Mouse (Mus musculus) CH12.LX (cell line): ENCODE results near the gene Snai1. TPM values are rescaled to one million over a fixed set of nuclear protein-coding genes. Genes with fewer than 3 reads are reported as not detected.
A peak's percentile ranks its signal among the peaks of the same experiment; 100 is the strongest.

Experiments used
- DNase-seq: peaks from one replicate; pipeline ENCODE4 v3.0.0-alpha.2; 2013; ENCODE audit errors: extremely low read depth
- H3K27ac ChIP-seq: 2 replicates; pipeline ENCODE4 v1.5.1; 2012; ENCODE audit warnings: low read depth, mild to moderate bottlenecking, control low read depth, moderate library complexity; ENCODE audit not compliant: insufficient read depth
- H3K27me3 ChIP-seq: replicated peaks from 2 replicates; pipeline ENCODE3; 2012; ENCODE audit warnings: inconsistent platforms
- H3K36me3 ChIP-seq, 2 experiments: replicated peaks in 1 of 2; 2 replicates each; pipeline versions ENCODE3 to v1.6.1; 2012; ENCODE audit warnings: inconsistent platforms in 1 of 2, low read length in 1 of 2, mild to moderate bottlenecking in 1 of 2, mixed read lengths in 1 of 2, moderate library complexity in 1 of 2; ENCODE audit not compliant: control insufficient read depth in 1 of 2, insufficient read depth in 1 of 2
- H3K4me1 ChIP-seq, 2 experiments: 2 replicates each; pipeline ENCODE4 v1.6.1; 2012; ENCODE audit warnings: inconsistent platforms in 1 of 2, moderate library complexity in 1 of 2; ENCODE audit not compliant: insufficient read depth in 2 of 2, control insufficient read depth in 1 of 2
- H3K4me2 ChIP-seq: 2 replicates; pipeline ENCODE4 v1.6.1; 2012; ENCODE audit warnings: low read depth, mild to moderate bottlenecking, control low read depth; ENCODE audit not compliant: poor library complexity, insufficient read depth, severe bottlenecking
- H3K4me3 ChIP-seq, 3 experiments: fragments of 150-350 bp in 1 of 3; sonication (generic) in 1 of 3; replicated peaks in 1 of 3; 2 replicates each; pipeline versions ENCODE3 to v1.5.1; 2011 to 2012; ENCODE audit warnings: low read depth in 2 of 3, low read length in 2 of 3, mild to moderate bottlenecking in 2 of 3, moderate library complexity in 2 of 3, control low read depth in 1 of 3, improper control_type of control experiment in 1 of 3, inconsistent platforms in 1 of 3, mixed read lengths in 1 of 3; ENCODE audit not compliant: poor library complexity in 1 of 3
- H3K79me2 ChIP-seq: replicated peaks from 2 replicates; pipeline ENCODE4 v1.6.1; 2012; ENCODE audit warnings: mild to moderate bottlenecking, moderate library complexity; ENCODE audit not compliant: control insufficient read depth, poor library complexity, insufficient read depth, severe bottlenecking; ENCODE audit errors: extremely low read depth
- H3K9ac ChIP-seq: 2 replicates; pipeline ENCODE4 v1.6.1; 2012; ENCODE audit warnings: low read depth, mild to moderate bottlenecking, control low read depth, moderate library complexity; ENCODE audit not compliant: insufficient read depth
- H3K9me3 ChIP-seq: replicated peaks from 2 replicates; pipeline ENCODE3; 2012; ENCODE audit warnings: low read length, inconsistent platforms, mixed read lengths
- BHLHE40 ChIP-seq: IDR thresholded peaks from 2 replicates; pipeline ENCODE4 v1.6.1; 2011; ENCODE audit warnings: mild to moderate bottlenecking, low read depth, low read length, improper control_type of control experiment
- CHD1 ChIP-seq: IDR thresholded peaks from 2 replicates; pipeline ENCODE4 v1.6.1; 2012; ENCODE audit warnings: low read depth, low read length, improper control_type of control experiment, inconsistent platforms
- CTCF ChIP-seq, 2 experiments: IDR thresholded peaks in 1 of 2; conservative IDR thresholded peaks in 1 of 2; 2 replicates each; pipeline ENCODE4 v1.5.1; 2011 to 2012; ENCODE audit warnings: low read depth in 2 of 2, low read length in 2 of 2, improper control_type of control experiment in 1 of 2, inconsistent platforms in 1 of 2, mild to moderate bottlenecking in 1 of 2, moderate library complexity in 1 of 2
- EP300 ChIP-seq: IDR thresholded peaks from 2 replicates; pipeline ENCODE4 v1.6.1; 2011; ENCODE audit warnings: low read length, improper control_type of control experiment
- GABPA ChIP-seq: IDR thresholded peaks from 2 replicates; pipeline ENCODE4 v1.6.1; 2012; ENCODE audit warnings: low read depth, low read length, improper control_type of control experiment, inconsistent platforms; ENCODE audit not compliant: insufficient replicate concordance
- HCFC1 ChIP-seq: IDR thresholded peaks from 2 replicates; pipeline ENCODE4 v1.6.1; 2012; ENCODE audit warnings: low read depth, mild to moderate bottlenecking, inconsistent platforms, low read length, improper control_type of control experiment
- JUN ChIP-seq: IDR thresholded peaks from 2 replicates; pipeline ENCODE4 v1.6.1; 2011; ENCODE audit warnings: low read depth, mild to moderate bottlenecking, low read length, improper control_type of control experiment, moderate library complexity; ENCODE audit not compliant: insufficient read depth
- JUND ChIP-seq: conservative IDR thresholded peaks from 2 replicates; pipeline ENCODE4 v1.6.1; 2011; ENCODE audit warnings: low read depth, low read length, improper control_type of control experiment
- KAT2A ChIP-seq: IDR thresholded peaks from 2 replicates; pipeline ENCODE4 v1.6.1; 2012; ENCODE audit warnings: low read length, improper control_type of control experiment, inconsistent platforms; ENCODE audit not compliant: insufficient replicate concordance
- MAFK ChIP-seq: IDR thresholded peaks from 2 replicates; pipeline ENCODE4 v1.6.1; 2011; ENCODE audit warnings: low read length, improper control_type of control experiment; ENCODE audit not compliant: insufficient replicate concordance
- MAZ ChIP-seq: IDR thresholded peaks from 2 replicates; pipeline ENCODE4 v1.6.1; 2012; ENCODE audit warnings: low read depth, mild to moderate bottlenecking, inconsistent platforms, low read length, improper control_type of control experiment, moderate library complexity
- MEF2A ChIP-seq: IDR thresholded peaks from 2 replicates; pipeline ENCODE4 v1.6.1; 2014; ENCODE audit warnings: low read depth, mild to moderate bottlenecking, inconsistent platforms, low read length, improper control_type of control experiment, borderline replicate concordance
- NELFE ChIP-seq: IDR thresholded peaks from 2 replicates; pipeline ENCODE4 v1.6.1; 2011; ENCODE audit warnings: low read depth, low read length, improper control_type of control experiment
- PAX5 ChIP-seq: IDR thresholded peaks from 2 replicates; pipeline ENCODE4 v1.6.1; 2012; ENCODE audit warnings: low read length, inconsistent platforms, mixed read lengths
- POLR2A ChIP-seq: IDR thresholded peaks from 2 replicates; pipeline ENCODE4 v1.6.1; 2011; ENCODE audit warnings: low read depth, mild to moderate bottlenecking, improper control_type of control experiment, low read length
- POLR2AphosphoS2 ChIP-seq: IDR thresholded peaks from 2 replicates; pipeline ENCODE4 v1.6.1; 2011; ENCODE audit warnings: low read depth, low read length, improper control_type of control experiment
- RAD21 ChIP-seq: IDR thresholded peaks from 2 replicates; pipeline ENCODE4 v1.6.1; 2011; ENCODE audit warnings: low read depth, mild to moderate bottlenecking, low read length, improper control_type of control experiment, moderate library complexity
- SIN3A ChIP-seq: IDR thresholded peaks from 2 replicates; pipeline ENCODE4 v1.6.1; 2012; ENCODE audit warnings: low read length, improper control_type of control experiment, inconsistent platforms
- TCF12 ChIP-seq: IDR thresholded peaks from 2 replicates; pipeline ENCODE4 v1.6.1; 2014; ENCODE audit warnings: low read depth, mild to moderate bottlenecking, inconsistent platforms, low read length, improper control_type of control experiment
- USF1 ChIP-seq: IDR thresholded peaks from 2 replicates; pipeline ENCODE4 v1.6.1; 2014; ENCODE audit warnings: low read depth, mild to moderate bottlenecking, inconsistent platforms, low read length, improper control_type of control experiment
- ZC3H11A ChIP-seq: IDR thresholded peaks from 2 replicates; pipeline ENCODE4 v1.6.1; 2012; ENCODE audit warnings: low read depth, mild to moderate bottlenecking, inconsistent platforms, low read length, improper control_type of control experiment
- ZKSCAN1 ChIP-seq: IDR thresholded peaks from 2 replicates; pipeline ENCODE4 v1.6.1; 2012; ENCODE audit warnings: low read depth, inconsistent platforms, low read length, improper control_type of control experiment, borderline replicate concordance
- dilution Hi-C: fragments of 300-500 bp; cut with MboI; formaldehyde crosslinking; loops from 2 replicates; pipeline ENCODE4 v1.14.3; 2020; ENCODE audit warnings: low sequenced_read_pairs; ENCODE audit not compliant: extremely low pct_unique_long_range_greater_than_20kb, extremely low pct_ligation_motif_present
- in situ Hi-C: fragments of 300-500 bp; cut with MboI; formaldehyde crosslinking; loops from 3 replicates; pipeline ENCODE4 v1.14.3; 2019; ENCODE audit warnings: low sequenced_read_pairs, low pct_ligation_motif_present, low pct_unique_long_range_greater_than_20kb, mixed read lengths
- polyA plus RNA-seq: library from polyadenylated mRNA; unstranded; fragments of >175 nt; gene quantifications from 2 replicates; pipeline ENCODE4 v1.2.1, GENCODE M21; 2012; ENCODE audit warnings: low read depth; ENCODE audit not compliant: insufficient read length
- total RNA-seq, 2 experiments: library from RNA; depleted of rRNA; stranded (reverse); fragments of 300-350 nt in 1 of 2; fragments of >200 nt in 1 of 2; gene quantifications; 2 replicates each; pipeline ENCODE4 v1.2.3; 2012 to 2014

The Snai1 gene
- total and polyA plus RNA-seq, 3 experiments: 1.6 to 12.6 (median 3.1) TPM

GRCm38 (mm10) chr2:167577186-167577785 is 39.3 kb downstream of the Snai1 start:
- Histone ChIP-seq H3K4me1 (peaks cover 12 to 55% of the 10 kb centered on the region in 2 experiments), H3K4me3 (no peak overlapping the region), H3K27ac (no peak overlapping the region), H3K79me2 (no peaks in the 10 kb centered on the region), H3K9ac (no peak overlapping the region), H3K9me3 (no peaks in the 10 kb centered on the region), H3K4me2 (no peak overlapping the region), H3K36me3 (peaks cover 19 to 65% of the 10 kb centered on the region in 2 experiments), H3K27me3 (no peaks in the 10 kb centered on the region)
- TF ChIP-seq POLR2A (no peak), SIN3A (no peak), TCF12 (no peak), POLR2AphosphoS2 (no peak), HCFC1 (no peak), NELFE (no peak), JUND (no peak), EP300 (no peak), KAT2A (no peak), PAX5 (no peak), RAD21 (no peak), CHD1 (no peak), CTCF (conservative IDR thresholded peaks at IDR 0.05 in 1 of 2, IDR thresholded peaks at IDR 0.05 in 1 of 2; ENCODE audit: low read depth in 2 of 2, low read length in 2 of 2) (no peak)
- no peak for DNase-seq
- dilution Hi-C loops: no loop called here
- in situ Hi-C loops: no loop called here

- Histone ChIP-seq H3K36me3 (peaks cover 21 to 65% of the 10 kb centered on the region in 2 experiments), H3K4me2 (no peak overlapping the region), H3K79me2 (no peaks in the 10 kb centered on the region), H3K27me3 (no peaks in the 10 kb centered on the region), H3K4me3 (no peak overlapping the region), H3K27ac (no peak overlapping the region), H3K9me3 (no peaks in the 10 kb centered on the region), H3K9ac (no peak overlapping the region), H3K4me1 (peaks cover 22 to 61% of the 10 kb centered on the region in 2 experiments)
- in situ Hi-C loops: no loop called here
- TF ChIP-seq MAFK (no peak), JUND (no peak), MAZ (no peak), JUN (no peak), GABPA (no peak), ZKSCAN1 (no peak), MEF2A (no peak), USF1 (no peak), BHLHE40 (no peak), SIN3A (no peak), RAD21 (no peak), ZC3H11A (no peak)
- peak; percentile 72 for DNase-seq
- dilution Hi-C loops: no loop called here
These were observed 40.5 kb downstream of the Snai1 start for GRCm38 (mm10) chr2:167578521-167578920.
